Mouse (Mus musculus) thymus, postnatal 0 days (tissue): ENCODE measurements around the gene Smpdl3b. TPM values are rescaled to one million over a fixed set of nuclear protein-coding genes. Genes with fewer than 3 reads are reported as not detected.
A peak's percentile ranks its signal among the peaks of the same experiment; 100 is the strongest.
"Not testable (repeated sequence)": the region's sequence is repeated elsewhere in the genome, so short reads cannot be mapped to it uniquely, and the experiment has no call there.

ENCODE experiments used
- DNase-seq: peaks from one replicate; pipeline ENCODE4 v3.0.0-alpha.2; 2015; ENCODE audit warnings: low spot score
- polyA plus RNA-seq: library from polyadenylated mRNA; unstranded; fragments of >200 nt; fragmentation: Nextera tagmentation; extraction: Ambion mirVana; gene quantifications from 2 replicates; pipeline ENCODE4 v1.2.1, GENCODE M21; 2015

Smpdl3b gene
- 0.59 and 0.75 TPM in 2 replicates for polyA plus RNA-seq

- no peak for DNase-seq
Measured at GRCm38 (mm10) chr4:132756974-132757373, at the start of gene Smpdl3b. TSS of gene Smpdl3b (minus strand) at chr4:132757252.

- DNase-seq = no peak
Measured at GRCm38 (mm10) chr4:132806620-132807191, 49.7 kb upstream of the Smpdl3b start.

GRCm38 (mm10) chr4:132805599-132806197, 48.6 kb upstream of the Smpdl3b start:
- no peak for DNase-seq

- DNase-seq = no peak
Measured at GRCm38 (mm10) chr4:132805146-132805545, 48.1 kb upstream of the Smpdl3b start.

GRCm38 (mm10) chr4:132804331-132804730, 47.3 kb upstream of the Smpdl3b start:
- peak; percentile 24 for DNase-seq

GRCm38 (mm10) chr4:132803876-132804275, 46.8 kb upstream of the Smpdl3b start:
- DNase-seq = no peak

- DNase-seq = no peak
Measured at GRCm38 (mm10) chr4:132803212-132803611, 46.2 kb upstream of the Smpdl3b start.

GRCm38 (mm10) chr4:132802171-132802637, 45.2 kb upstream of the Smpdl3b start:
- DNase-seq = peak; percentile 75

GRCm38 (mm10) chr4:132801176-132802077, 44.4 kb upstream of the Smpdl3b start:
- DNase-seq = peak; percentile 29

- no peak for DNase-seq
Measured at GRCm38 (mm10) chr4:132799845-132800244, 42.8 kb upstream of the Smpdl3b start.

- not testable (repeated sequence) for DNase-seq
Measured at GRCm38 (mm10) chr4:132798666-132799065, 41.6 kb upstream of the Smpdl3b start.

- DNase-seq = no peak
Measured at GRCm38 (mm10) chr4:132798028-132798427, 41.0 kb upstream of the Smpdl3b start.

- DNase-seq = no peak
Measured at GRCm38 (mm10) chr4:132797461-132797860, 40.4 kb upstream of the Smpdl3b start.

- DNase-seq = peak; percentile 74
Measured at GRCm38 (mm10) chr4:132796196-132796886, 39.3 kb upstream of the Smpdl3b start, which contains the start of gene Themis2. TSS of gene Themis2 (minus strand) at chr4:132796387.

- no peak for DNase-seq
Measured at GRCm38 (mm10) chr4:132795171-132795570, 38.1 kb upstream of the Smpdl3b start.

- DNase-seq = no peak
Measured at GRCm38 (mm10) chr4:132794760-132795159, 37.7 kb upstream of the Smpdl3b start.

GRCm38 (mm10) chr4:132794028-132794427, 37.0 kb upstream of the Smpdl3b start:
- no peak for DNase-seq

- not testable (repeated sequence) for DNase-seq
Measured at GRCm38 (mm10) chr4:132793322-132794004, 36.4 kb upstream of the Smpdl3b start.

GRCm38 (mm10) chr4:132789731-132790130, 32.7 kb upstream of the Smpdl3b start:
- DNase-seq = no peak

GRCm38 (mm10) chr4:132785228-132785627, 28.2 kb upstream of the Smpdl3b start:
- no peak for DNase-seq

GRCm38 (mm10) chr4:132783732-132784131, 26.7 kb upstream of the Smpdl3b start:
- no peak for DNase-seq
